Mouse (Mus musculus) lung, embryonic 15.5 days (tissue): Measurements from ENCODE around the gene Rptor. TPM values are rescaled to one million over a fixed set of nuclear protein-coding genes. Genes with fewer than 3 reads are reported as not detected.

Experiments used
- ATAC-seq: fragments of 200-750 bp; cut with Nextera tagmentation; 2 replicates; pipeline ENCODE4 v1.8.0; 2017; ENCODE audit warnings: moderate number of reproducible peaks, borderline replicate concordance; ENCODE audit not compliant: low FRiP score, low TSS enrichment; ENCODE audit errors: extremely low read depth
- H3K27ac ChIP-seq: fragments of 300-500 bp; sonication (generic); 2 replicates; pipeline ENCODE4 v1.5.1; 2015; ENCODE audit warnings: moderate library complexity, mild to moderate bottlenecking, inconsistent platforms
- H3K27me3 ChIP-seq: fragments of 300-500 bp; sonication (generic); 2 replicates; pipeline ENCODE4 v1.6.1; 2015; ENCODE audit warnings: inconsistent platforms
- H3K36me3 ChIP-seq: fragments of 300-500 bp; sonication (generic); 2 replicates; pipeline ENCODE4 v1.6.1; 2015; ENCODE audit warnings: inconsistent platforms
- H3K4me1 ChIP-seq: fragments of 300-500 bp; sonication (generic); 2 replicates; pipeline ENCODE4 v1.6.1; 2015; ENCODE audit warnings: inconsistent platforms
- H3K4me2 ChIP-seq: fragments of 300-500 bp; sonication (generic); 2 replicates; pipeline ENCODE4 v1.6.1; 2015; ENCODE audit warnings: inconsistent platforms, mild to moderate bottlenecking, moderate library complexity
- H3K4me3 ChIP-seq: fragments of 300-500 bp; sonication (generic); 2 replicates; pipeline ENCODE4 v1.5.1; 2015; ENCODE audit warnings: mild to moderate bottlenecking, inconsistent platforms
- H3K9ac ChIP-seq: fragments of 300-500 bp; sonication (generic); 2 replicates; pipeline ENCODE4 v1.6.1; 2015; ENCODE audit warnings: inconsistent platforms
- H3K9me3 ChIP-seq: fragments of 300-500 bp; sonication (generic); 2 replicates; pipeline ENCODE4 v1.6.1; 2016; ENCODE audit warnings: inconsistent platforms
- WGBS: fragments of 180-500 bp; shearing (Covaris S2); methylation state at CpG from one replicate; pipeline ENCODE4 v1.1.7; 2015; 5-methylcytosine and 5-hydroxymethylcytosine counted together
- polyA plus RNA-seq: library from polyadenylated mRNA; unstranded; fragments of >200 nt; fragmentation: Nextera tagmentation; extraction: Ambion mirVana; gene quantifications from 2 replicates; pipeline ENCODE4 v1.2.1, GENCODE M21; 2015

The Rptor gene
- polyA plus RNA-seq, 1 experiment from 2014 or later = 9.7 TPM

DNA sequence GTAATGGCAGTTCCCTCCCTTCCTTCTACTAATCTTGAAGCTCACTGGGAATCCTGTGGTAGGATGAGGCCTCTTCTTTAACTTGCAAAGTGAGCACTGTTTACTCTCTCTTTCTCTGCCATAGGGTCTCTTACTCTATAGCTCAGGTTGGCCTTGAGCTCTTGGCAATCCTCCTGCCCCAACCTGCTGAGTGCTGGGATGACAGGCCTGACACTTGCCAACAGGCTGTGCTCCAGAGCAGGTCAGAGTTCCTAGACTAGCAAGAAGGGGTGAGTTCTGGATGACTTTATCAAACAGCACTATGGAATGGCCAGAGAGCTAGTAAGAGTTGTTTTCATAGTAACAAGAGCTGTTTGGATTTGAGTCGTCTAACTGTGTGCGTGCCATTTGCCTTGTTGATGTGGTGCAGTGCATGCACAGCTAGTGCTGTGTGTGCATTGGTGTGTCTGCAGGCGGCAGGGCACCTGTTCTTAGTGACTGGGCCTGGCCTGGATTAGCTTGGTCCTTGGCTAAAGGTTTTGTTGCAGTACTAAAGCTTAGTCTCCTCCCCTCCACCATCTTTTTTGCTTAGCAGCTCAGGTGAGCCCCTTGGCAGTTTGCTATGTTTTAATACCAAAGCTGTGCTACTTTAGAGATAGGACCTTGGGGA lies 28.6 kb downstream of the Rptor start:
- Histone ChIP-seq H3K4me2 (no peak overlapping the region), H3K4me3 (no peak overlapping the region), H3K36me3 (no peaks in the 10 kb centered on the region), H3K9ac (no peak overlapping the region), H3K4me1 (peaks cover 10% of the 10 kb centered on the region), H3K27ac (no peak overlapping the region), H3K27me3 (no peaks in the 10 kb centered on the region), H3K9me3 (no peaks in the 10 kb centered on the region)
- 34% methylated on average over 3 of the region's 3 CpGs for WGBS
- ATAC-seq = no peak

DNA sequence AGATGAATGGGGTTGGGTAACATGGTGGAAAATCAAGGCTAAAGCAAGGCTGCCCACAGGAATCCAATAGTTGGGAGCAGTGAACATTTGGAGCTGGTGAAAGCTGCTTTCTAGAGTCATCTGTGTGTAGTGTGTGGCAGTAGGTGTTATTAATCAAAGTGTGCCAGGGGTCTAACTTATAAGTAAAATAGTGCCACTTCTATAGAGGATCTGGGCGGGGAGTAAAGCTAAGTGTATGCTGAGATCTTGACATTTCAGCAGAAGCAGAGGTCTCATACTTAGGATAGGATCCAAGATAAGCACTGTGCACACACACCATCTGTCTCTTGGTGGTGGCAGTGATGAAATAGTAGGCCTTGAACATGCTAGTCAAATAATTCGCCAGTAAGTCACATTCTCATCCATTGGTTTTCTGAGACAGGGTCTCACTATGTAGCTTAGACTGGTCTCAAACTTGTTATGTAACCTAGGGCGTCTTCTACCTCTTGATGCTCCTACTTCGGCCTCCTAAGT lies 33.7 kb downstream of the Rptor start:
- 67% methylated on average over 4 of the region's 4 CpGs for WGBS
- Histone ChIP-seq H3K36me3 (no peaks in the 10 kb centered on the region), H3K4me3 (no peak overlapping the region), H3K27ac (no peak overlapping the region), H3K9ac (no peak overlapping the region), H3K27me3 (no peaks in the 10 kb centered on the region), H3K4me2 (no peak overlapping the region), H3K4me1 (peaks cover 9% of the 10 kb centered on the region), H3K9me3 (no peaks in the 10 kb centered on the region)
- no peak for ATAC-seq

DNA sequence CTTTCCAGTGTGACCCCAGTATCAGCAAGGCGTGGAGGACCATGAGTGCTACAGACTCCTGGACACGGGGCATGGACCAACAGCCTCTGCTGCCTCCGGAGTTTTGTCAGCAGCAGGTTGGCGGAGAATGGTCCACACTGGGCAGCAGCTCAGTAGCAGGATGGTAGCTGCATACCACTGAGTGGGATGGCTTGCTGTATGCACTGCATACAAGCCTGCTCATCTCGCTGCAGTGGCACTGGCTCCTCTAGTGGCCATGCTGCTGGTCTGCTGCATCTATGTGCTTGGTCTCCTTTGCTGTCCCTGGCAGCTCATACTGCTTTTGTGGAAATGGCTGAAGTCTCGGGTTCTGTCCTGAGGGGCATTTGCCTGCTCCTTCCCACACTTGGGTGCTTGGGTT lies 34.8 kb downstream of the Rptor start:
- H3K4me1 ChIP-seq = peaks cover 4% of the 10 kb centered on the region; the same call in 1 of the 2 replicates
- H3K4me3 ChIP-seq = no peak overlapping the region
- H3K27ac ChIP-seq = no peak overlapping the region
- H3K4me2 ChIP-seq = no peak overlapping the region
- no peaks in the 10 kb centered on the region for H3K27me3 ChIP-seq
- 0 out of 2 replicates have a peak, but pooled peaks have one; percentile 35 for ATAC-seq
- no peaks in the 10 kb centered on the region for H3K9me3 ChIP-seq
- no peaks in the 10 kb centered on the region for H3K36me3 ChIP-seq
- WGBS = 71% methylated on average over 6 of the region's 6 CpGs
- no peak overlapping the region for H3K9ac ChIP-seq

DNA sequence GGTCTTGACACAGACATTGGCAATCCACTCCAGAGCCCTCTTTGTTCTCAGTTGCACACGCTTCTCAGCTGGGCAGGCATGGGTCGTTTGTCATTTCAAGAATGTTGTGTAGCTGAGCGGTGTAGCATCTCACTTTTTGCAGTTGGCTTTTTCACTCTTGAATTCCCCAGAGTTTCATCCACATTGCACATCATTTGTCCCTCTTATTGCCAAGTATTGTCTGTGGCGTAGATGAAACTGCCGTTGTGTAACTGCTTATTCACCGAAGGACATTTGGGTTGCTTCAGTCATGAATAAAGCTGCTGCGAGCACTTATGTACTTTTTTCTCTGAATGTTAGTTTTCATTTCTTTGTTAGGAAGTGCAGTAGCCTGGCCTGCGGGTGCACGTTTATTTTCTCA lies 37.8 kb downstream of the Rptor start:
- Histone ChIP-seq H3K4me1 (peaks cover 4% of the 10 kb centered on the region; the same call in 1 of the 2 replicates), H3K9me3 (no peaks in the 10 kb centered on the region), H3K4me3 (no peak overlapping the region), H3K27ac (no peak overlapping the region), H3K27me3 (no peaks in the 10 kb centered on the region), H3K36me3 (no peaks in the 10 kb centered on the region), H3K4me2 (no peak overlapping the region), H3K9ac (no peak overlapping the region)
- ATAC-seq = peak; percentile 58; the same call in 1 of the 2 replicates
- WGBS = 35% methylated on average over 9 of the region's 9 CpGs

DNA sequence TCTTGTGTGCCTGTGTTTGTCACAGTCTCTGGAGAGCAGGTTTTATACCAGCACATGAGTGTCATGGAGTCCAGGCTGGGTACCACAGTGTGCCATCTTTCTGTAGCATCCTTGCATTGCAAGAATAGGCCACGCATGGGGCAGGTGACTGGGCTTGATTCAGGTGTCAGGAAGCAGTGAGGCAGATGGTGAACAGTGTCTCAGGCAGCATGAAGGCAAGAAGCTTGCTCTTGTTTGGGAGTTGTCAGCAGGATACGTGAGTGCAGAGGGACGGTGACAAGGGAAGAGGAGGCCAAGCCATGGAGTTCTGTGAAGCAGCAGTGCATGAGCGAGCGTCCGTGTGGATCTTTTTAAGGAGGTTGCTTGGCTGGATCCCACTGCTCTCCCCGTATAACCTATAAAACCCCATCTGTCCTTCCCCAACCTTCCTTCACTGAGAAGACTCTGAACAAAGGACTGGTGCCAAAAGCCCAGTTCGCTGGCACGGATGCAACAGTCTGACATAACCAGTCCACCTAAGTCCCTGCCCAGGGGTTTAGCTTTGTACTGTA lies 39.2 kb downstream of the Rptor start:
- Histone ChIP-seq H3K4me3 (no peak overlapping the region), H3K36me3 (no peaks in the 10 kb centered on the region), H3K9me3 (no peaks in the 10 kb centered on the region), H3K9ac (no peak overlapping the region), H3K4me1 (0 out of 2 replicates have a peak, but pooled peaks cover 4% of the 10 kb centered on the region), H3K27me3 (no peaks in the 10 kb centered on the region), H3K4me2 (no peak overlapping the region), H3K27ac (no peak overlapping the region)
- no peak for ATAC-seq
- WGBS = 86% methylated on average over 9 of the region's 9 CpGs

DNA sequence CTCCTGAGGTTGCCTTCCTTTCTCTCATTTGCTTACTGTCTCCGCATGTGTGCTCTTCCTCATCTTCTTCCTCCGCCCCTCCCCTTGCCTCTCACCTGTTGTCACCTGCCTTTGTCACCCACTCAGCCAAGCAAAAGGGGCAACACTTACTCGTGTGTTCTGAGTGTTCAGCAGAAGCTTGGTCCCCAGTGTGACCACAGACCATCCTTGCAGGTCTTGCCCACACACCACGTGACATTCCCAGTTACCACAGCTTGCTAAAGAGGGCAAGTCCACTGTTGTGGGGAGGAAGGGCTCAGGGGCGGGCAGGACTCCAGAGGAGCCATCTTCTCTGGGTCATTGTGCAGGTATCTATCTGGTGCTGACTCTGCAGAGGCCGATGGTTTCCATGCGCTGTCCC lies 40.6 kb downstream of the Rptor start:
- no peak for ATAC-seq
- Histone ChIP-seq H3K4me1 (peaks cover 7% of the 10 kb centered on the region), H3K9ac (no peak overlapping the region), H3K27ac (no peak overlapping the region), H3K4me3 (no peak overlapping the region), H3K27me3 (no peaks in the 10 kb centered on the region), H3K36me3 (no peaks in the 10 kb centered on the region), H3K9me3 (no peaks in the 10 kb centered on the region), H3K4me2 (no peak overlapping the region)
- 78% methylated on average over 7 of the region's 7 CpGs for WGBS

DNA sequence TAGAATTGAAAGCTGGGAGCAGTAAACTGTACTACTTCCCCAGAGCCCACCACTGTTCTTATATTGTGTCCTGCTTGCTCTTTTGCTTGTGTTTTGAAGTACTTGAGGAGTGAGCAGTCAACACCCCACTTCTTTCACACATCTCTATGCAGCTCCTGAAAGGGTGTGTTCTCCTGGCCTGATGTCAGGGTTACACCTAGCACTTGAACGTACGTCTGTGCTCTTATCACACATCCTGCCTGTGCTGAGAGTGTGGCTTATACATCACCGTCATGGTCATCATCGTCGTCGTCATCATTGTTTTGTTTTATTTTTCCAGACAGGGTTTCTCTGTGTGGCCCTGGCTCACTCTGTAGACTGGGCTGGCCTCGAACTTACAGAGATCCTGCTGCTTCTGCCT lies 41.4 kb downstream of the Rptor start:
- Histone ChIP-seq H3K4me3 (no peak overlapping the region), H3K27me3 (no peaks in the 10 kb centered on the region), H3K27ac (no peak overlapping the region), H3K4me1 (peaks cover 14% of the 10 kb centered on the region), H3K4me2 (no peak overlapping the region), H3K9ac (no peak overlapping the region), H3K9me3 (no peaks in the 10 kb centered on the region), H3K36me3 (no peaks in the 10 kb centered on the region)
- WGBS = 37% methylated on average over 7 of the region's 7 CpGs
- no peak for ATAC-seq

DNA sequence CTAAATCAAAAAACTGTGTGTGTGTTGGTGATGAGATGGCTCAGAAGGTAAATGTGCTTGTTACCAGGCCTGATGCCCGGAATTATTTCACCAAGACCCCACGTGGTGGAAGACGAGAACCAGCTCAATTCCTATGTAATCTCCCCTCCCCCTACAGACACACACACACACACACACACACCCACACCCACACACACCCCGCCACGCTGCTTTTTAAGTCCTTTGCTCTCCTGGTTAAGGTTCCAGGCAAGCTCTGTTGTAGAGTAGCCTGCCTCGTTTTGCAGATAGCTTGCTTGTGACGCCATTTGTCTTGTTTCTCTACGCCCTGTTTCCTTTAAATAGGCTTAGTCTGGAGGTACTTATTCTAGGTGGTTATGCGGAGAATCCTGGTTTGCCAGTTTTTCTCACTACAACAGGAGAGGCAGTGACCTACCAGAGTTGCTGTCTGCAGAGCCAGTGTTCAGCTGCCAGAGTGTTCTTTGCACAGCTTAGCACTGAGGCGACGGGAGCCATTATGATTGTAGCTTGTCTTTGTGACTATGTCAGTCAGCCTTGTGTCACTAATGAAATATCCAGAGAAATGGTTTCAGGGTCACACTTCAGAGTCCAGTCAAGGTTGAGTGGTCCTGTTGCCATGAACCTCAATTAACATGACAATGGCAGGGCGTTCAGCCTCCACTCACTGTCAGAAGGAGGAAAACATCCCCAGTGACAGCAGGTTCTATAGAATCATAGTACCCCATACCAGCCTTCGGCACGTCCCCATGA lies 42.1 kb downstream of the Rptor start:
- H3K27ac ChIP-seq = no peak overlapping the region
- peaks cover 14% of the 10 kb centered on the region for H3K4me1 ChIP-seq
- H3K9ac ChIP-seq = no peak overlapping the region
- no peaks in the 10 kb centered on the region for H3K27me3 ChIP-seq
- H3K9me3 ChIP-seq = no peaks in the 10 kb centered on the region
- H3K4me3 ChIP-seq = no peak overlapping the region
- no peak overlapping the region for H3K4me2 ChIP-seq
- WGBS = 80% methylated on average over 14 of the region's 14 CpGs
- no peaks in the 10 kb centered on the region for H3K36me3 ChIP-seq
- ATAC-seq = no peak

DNA sequence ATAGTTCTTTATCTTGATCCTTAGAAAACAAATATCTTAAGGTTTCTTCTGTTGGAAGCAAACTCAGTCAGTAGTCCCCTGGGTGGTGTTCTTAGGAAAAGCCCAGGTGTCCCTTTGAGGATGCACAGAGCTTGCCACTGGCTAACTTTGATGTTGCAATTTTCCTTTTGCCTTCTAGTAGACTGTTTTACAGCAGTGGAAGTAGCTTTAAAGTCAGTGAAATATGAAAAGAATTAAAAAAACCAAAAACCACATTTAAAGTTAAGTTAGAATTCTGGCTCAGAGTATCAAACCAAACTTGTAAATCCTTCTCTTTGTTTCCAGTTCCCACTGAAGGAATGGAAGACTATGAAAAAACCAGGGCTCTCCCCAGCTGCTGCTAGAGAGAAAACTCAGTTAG lies 47.8 kb downstream of the Rptor start:
- no peak overlapping the region for H3K27ac ChIP-seq
- ATAC-seq = no peak
- no peak overlapping the region for H3K4me2 ChIP-seq
- H3K4me1 ChIP-seq = peaks cover 11% of the 10 kb centered on the region
- no peak overlapping the region for H3K4me3 ChIP-seq
- no peaks in the 10 kb centered on the region for H3K9me3 ChIP-seq
- no peaks in the 10 kb centered on the region for H3K27me3 ChIP-seq
- no peak overlapping the region for H3K9ac ChIP-seq
- H3K36me3 ChIP-seq = no peaks in the 10 kb centered on the region

DNA sequence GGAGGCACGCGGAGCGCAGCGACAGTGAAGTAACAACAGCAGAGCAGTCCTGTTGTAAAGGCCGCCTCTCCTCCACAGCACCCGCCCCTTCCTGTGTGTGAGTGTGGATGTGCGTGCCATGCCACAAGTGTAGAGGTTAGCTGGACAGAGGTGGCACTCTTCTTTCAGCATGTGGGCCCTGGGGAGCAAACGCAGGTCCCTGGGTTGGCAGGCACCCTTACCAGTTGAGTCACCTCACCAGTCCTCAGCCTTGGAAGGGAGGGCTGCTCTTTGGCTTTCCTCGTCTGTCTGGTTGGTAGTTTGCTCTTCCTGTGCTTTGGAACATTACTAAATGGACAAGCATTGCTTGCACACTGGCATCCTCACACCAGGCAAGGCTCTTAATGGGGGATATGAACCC lies 50.6 kb downstream of the Rptor start:
- Histone ChIP-seq H3K27me3 (no peaks in the 10 kb centered on the region), H3K27ac (no peak overlapping the region), H3K4me1 (peaks cover 7% of the 10 kb centered on the region), H3K4me2 (no peak overlapping the region), H3K4me3 (no peak overlapping the region), H3K36me3 (no peaks in the 10 kb centered on the region), H3K9me3 (no peaks in the 10 kb centered on the region), H3K9ac (no peak overlapping the region)
- ATAC-seq = no peak
- 84% methylated on average over 9 of the region's 9 CpGs for WGBS

DNA sequence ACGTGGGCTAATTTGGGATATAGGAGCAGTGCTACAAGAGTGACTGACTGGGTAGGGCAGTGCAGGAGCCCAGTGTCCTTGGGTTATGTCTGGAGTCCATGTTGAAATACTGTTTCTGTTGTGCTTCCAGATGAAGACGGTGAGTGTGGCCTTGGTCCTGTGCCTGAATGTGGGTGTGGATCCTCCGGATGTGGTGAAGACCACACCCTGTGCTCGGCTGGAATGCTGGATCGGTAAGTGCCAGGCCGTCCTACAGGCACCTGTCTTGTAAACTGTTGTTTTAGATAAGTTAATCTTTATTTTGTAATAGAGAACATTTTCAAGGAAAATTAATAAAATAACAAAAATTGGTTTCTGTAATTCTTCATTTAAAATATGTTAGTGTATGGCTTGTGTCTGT lies 54.8 kb downstream of the Rptor start:
- no peaks in the 10 kb centered on the region for H3K36me3 ChIP-seq
- no peak overlapping the region for H3K4me2 ChIP-seq
- H3K9me3 ChIP-seq = no peaks in the 10 kb centered on the region
- no peak overlapping the region for H3K9ac ChIP-seq
- H3K4me1 ChIP-seq = no peaks in the 10 kb centered on the region
- H3K27ac ChIP-seq = no peak overlapping the region
- no peak overlapping the region for H3K4me3 ChIP-seq
- ATAC-seq = no peak
- 76% methylated on average over 6 of the region's 6 CpGs for WGBS
- H3K27me3 ChIP-seq = no peaks in the 10 kb centered on the region

DNA sequence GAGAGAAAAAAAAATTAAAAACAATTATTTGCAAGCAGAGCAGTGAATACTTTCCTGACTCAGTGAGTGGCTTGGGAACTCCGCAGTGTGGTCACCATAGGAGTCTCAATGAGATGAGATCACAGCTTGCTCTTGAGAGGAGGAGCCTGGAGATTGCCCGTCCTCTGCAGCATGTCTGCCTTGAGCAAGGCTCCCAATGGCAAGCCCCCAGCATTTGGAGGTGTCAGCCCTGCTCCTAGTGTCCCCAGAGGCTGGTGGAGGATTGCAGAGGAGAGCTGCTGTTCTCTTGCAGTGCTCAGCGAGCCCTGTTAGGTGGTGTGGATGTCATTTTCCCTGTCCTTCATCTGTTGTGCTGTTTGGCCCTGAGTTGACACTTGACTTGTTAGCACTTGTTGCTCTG lies 56.6 kb downstream of the Rptor start:
- H3K27ac ChIP-seq = no peak overlapping the region
- no peaks in the 10 kb centered on the region for H3K27me3 ChIP-seq

More for the DNA sequence above, 56.6 kb downstream of the Rptor start:
- H3K4me3 ChIP-seq = no peak overlapping the region
- H3K4me1 ChIP-seq = no peaks in the 10 kb centered on the region
- H3K36me3 ChIP-seq = no peaks in the 10 kb centered on the region
- H3K9me3 ChIP-seq = no peaks in the 10 kb centered on the region
- no peak for ATAC-seq
- 78% methylated on average over 3 of the region's 3 CpGs for WGBS
- no peak overlapping the region for H3K4me2 ChIP-seq
- no peak overlapping the region for H3K9ac ChIP-seq
